Mouse (Mus musculus) embryonic facial prominence, embryonic 13.5 days (tissue): ENCODE measurements around the gene Foxn4. TPM values are rescaled to one million over a fixed set of nuclear protein-coding genes. Genes with fewer than 3 reads are reported as not detected.

Experiments
- ATAC-seq: fragments of 200-750 bp; cut with Nextera tagmentation; 2 replicates; pipeline ENCODE4 v1.8.0; 2017; ENCODE audit warnings: low read depth; ENCODE audit not compliant: insufficient number of reproducible peaks, insufficient read depth, low FRiP score, low TSS enrichment
- H3K27ac ChIP-seq: fragments of 300-500 bp; sonication (generic); 2 replicates; pipeline ENCODE4 v1.5.1; 2015; ENCODE audit warnings: moderate library complexity, mild to moderate bottlenecking, inconsistent platforms
- H3K27me3 ChIP-seq: fragments of 300-500 bp; sonication (generic); 2 replicates; pipeline ENCODE4 v1.6.1; 2015; ENCODE audit warnings: mild to moderate bottlenecking, inconsistent platforms
- H3K36me3 ChIP-seq: fragments of 300-500 bp; sonication (generic); 2 replicates; pipeline ENCODE4 v1.6.1; 2015; ENCODE audit warnings: mild to moderate bottlenecking, inconsistent platforms
- H3K4me1 ChIP-seq: fragments of 300-500 bp; sonication (generic); 2 replicates; pipeline ENCODE4 v1.6.1; 2015; ENCODE audit warnings: inconsistent platforms
- H3K4me2 ChIP-seq: fragments of 300-500 bp; sonication (generic); 2 replicates; pipeline ENCODE4 v1.6.1; 2015; ENCODE audit warnings: moderate library complexity, mild to moderate bottlenecking, inconsistent platforms
- H3K4me3 ChIP-seq: fragments of 300-500 bp; sonication (generic); 2 replicates; pipeline ENCODE4 v1.5.1; 2015; ENCODE audit warnings: mild to moderate bottlenecking, inconsistent platforms
- H3K9ac ChIP-seq: fragments of 300-500 bp; sonication (generic); 2 replicates; pipeline ENCODE4 v1.6.1; 2015; ENCODE audit warnings: mild to moderate bottlenecking, inconsistent platforms
- H3K9me3 ChIP-seq: fragments of 300-500 bp; sonication (generic); 2 replicates; pipeline ENCODE4 v1.6.1; 2016; ENCODE audit warnings: inconsistent platforms
- WGBS: fragments of 180-500 bp; shearing (Covaris S2); methylation state at CpG from one replicate; pipeline ENCODE4 v1.1.7; 2015; ENCODE audit warnings: mixed read lengths; 5-methylcytosine and 5-hydroxymethylcytosine counted together
- polyA plus RNA-seq: library from polyadenylated mRNA; unstranded; fragments of >200 nt; fragmentation: Nextera tagmentation; extraction: Ambion mirVana; gene quantifications from 2 replicates; pipeline ENCODE4 v1.2.1, GENCODE M21; 2015

Gene Foxn4
- polyA plus RNA-seq, 1 experiment from 2014 or later = 0.07 TPM

- ATAC-seq = no peak
- H3K4me2 ChIP-seq = no peak overlapping the region
- H3K36me3 ChIP-seq = peaks cover 10% of the 10 kb centered on the region
- H3K9ac ChIP-seq = no peak overlapping the region
- H3K27ac ChIP-seq = no peak overlapping the region
- no peak overlapping the region for H3K4me3 ChIP-seq
- H3K4me1 ChIP-seq = no peaks in the 10 kb centered on the region
- WGBS = 70% methylated on average over 5 of the region's 5 CpGs
- peaks cover 12% of the 10 kb centered on the region for H3K9me3 ChIP-seq
- H3K27me3 ChIP-seq = no peaks in the 10 kb centered on the region
These were observed 44.7 kb downstream of the Foxn4 start for GRCm38 (mm10) chr5:114228901-114229300.

GRCm38 (mm10) chr5:114226051-114226450 lies 47.6 kb downstream of the Foxn4 start:
- no peaks in the 10 kb centered on the region for H3K27me3 ChIP-seq
- no peak for ATAC-seq
- no peak overlapping the region for H3K4me2 ChIP-seq
- WGBS = 91% methylated on average over 7 of the region's 7 CpGs
- peaks cover 13% of the 10 kb centered on the region for H3K9me3 ChIP-seq
- H3K4me3 ChIP-seq = no peak overlapping the region
- no peaks in the 10 kb centered on the region for H3K4me1 ChIP-seq
- H3K9ac ChIP-seq = no peak overlapping the region
- peaks cover 10% of the 10 kb centered on the region for H3K36me3 ChIP-seq
- no peak overlapping the region for H3K27ac ChIP-seq

- ATAC-seq = no peak
- H3K27ac ChIP-seq = no peak overlapping the region
These were observed 54.8 kb downstream of the Foxn4 start for GRCm38 (mm10) chr5:114218771-114219170.

GRCm38 (mm10) chr5:114213183-114213582 lies 60.4 kb downstream of the Foxn4 start:
- H3K36me3 ChIP-seq = no peaks in the 10 kb centered on the region
- H3K4me1 ChIP-seq = no peaks in the 10 kb centered on the region
- H3K9me3 ChIP-seq = no peaks in the 10 kb centered on the region
- H3K9ac ChIP-seq = no peak overlapping the region
- no peak for ATAC-seq
- no peak overlapping the region for H3K4me2 ChIP-seq
- H3K27me3 ChIP-seq = no peaks in the 10 kb centered on the region
- 70% methylated on average over 10 of the region's 10 CpGs for WGBS
- H3K4me3 ChIP-seq = no peak overlapping the region
- H3K27ac ChIP-seq = no peak overlapping the region

More at GRCm38 (mm10) chr5:114218771-114219170, 54.8 kb downstream of the Foxn4 start:
- H3K9ac ChIP-seq = no peak overlapping the region
- no peak overlapping the region for H3K4me2 ChIP-seq
- H3K27me3 ChIP-seq = no peaks in the 10 kb centered on the region
- no peaks in the 10 kb centered on the region for H3K36me3 ChIP-seq
- H3K9me3 ChIP-seq = 0 out of 2 replicates have a peak, but pooled peaks cover under 1% of the 10 kb centered on the region
- no peaks in the 10 kb centered on the region for H3K4me1 ChIP-seq
- H3K4me3 ChIP-seq = no peak overlapping the region
- WGBS = 78% methylated on average over 14 of the region's 14 CpGs

- Histone ChIP-seq H3K9me3 (no peaks in the 10 kb centered on the region), H3K4me3 (no peak overlapping the region), H3K36me3 (no peaks in the 10 kb centered on the region), H3K27me3 (no peaks in the 10 kb centered on the region), H3K4me1 (no peaks in the 10 kb centered on the region), H3K4me2 (no peak overlapping the region), H3K9ac (no peak overlapping the region), H3K27ac (no peak overlapping the region)
- WGBS = 82% methylated on average over 2 of the region's 2 CpGs
- ATAC-seq = no peak
These were observed 67.4 kb downstream of the Foxn4 start for GRCm38 (mm10) chr5:114206158-114206557.

Other genes with a start within 250 kb of the Foxn4 start
- gene Usp30, start 208.3 kb downstream of the Foxn4 start, polyA plus RNA-seq = 13.0 and 16.4 TPM in 2 replicates
- 0.86 and 1.1 TPM in 2 replicates for gene Svop, start 182.2 kb downstream of the Foxn4 start, polyA plus RNA-seq
- gene Alkbh2, start 145.6 kb downstream of the Foxn4 start, polyA plus RNA-seq = 11.7 and 11.8 TPM in 2 replicates
- 43.6 and 48.2 TPM in 2 replicates for gene Ung, start 143.4 kb downstream of the Foxn4 start, polyA plus RNA-seq
- 2.7 and 3.6 TPM in 2 replicates for gene Acacb, start 127.3 kb downstream of the Foxn4 start, polyA plus RNA-seq
- 1.5 and 2.1 TPM in 2 replicates for gene Myo1h, start 15.4 kb upstream of the Foxn4 start, polyA plus RNA-seq
- 108 and 110 TPM in 2 replicates for gene Kctd10, start 106.7 kb upstream of the Foxn4 start, polyA plus RNA-seq
- gene Ube3b, start 106.8 kb upstream of the Foxn4 start, polyA plus RNA-seq = 41.4 and 43.4 TPM in 2 replicates
- 32.1 and 33.1 TPM in 2 replicates for gene Mmab, start 170.3 kb upstream of the Foxn4 start, polyA plus RNA-seq
- 42.4 and 49.0 TPM in 2 replicates for gene Mvk, start 170.5 kb upstream of the Foxn4 start, polyA plus RNA-seq